Mouse (Mus musculus) kidney, postnatal 14 days (tissue): Measurements from ENCODE around the gene Npnt.

Source experiments
- DNase-seq: peaks from one replicate; pipeline ENCODE4 v3.0.0; 2022; ENCODE audit warnings: mixed read lengths

Npnt gene

GRCm38 (mm10) chr3:132949791-132950528 lies at the start of gene Npnt:
Gene Npnt (minus strand): TSS chr3:132950291.
- DNase-seq, result peak; percentile 76

GRCm38 (mm10) chr3:132996299-132996698 lies 46.2 kb upstream of the Npnt start:
- no peak for DNase-seq

GRCm38 (mm10) chr3:132995904-132996267 lies 45.8 kb upstream of the Npnt start:
- no peak for DNase-seq

- DNase-seq, result peak; percentile 69
Measured at GRCm38 (mm10) chr3:132995172-132995903, 45.2 kb upstream of the Npnt start.

- no peak for DNase-seq
Measured at GRCm38 (mm10) chr3:132986188-132986587, 36.1 kb upstream of the Npnt start.

GRCm38 (mm10) chr3:132983845-132984485 lies 33.9 kb upstream of the Npnt start:
- peak; percentile 55 for DNase-seq

- DNase-seq, result no peak
Measured at GRCm38 (mm10) chr3:132981968-132982367, 31.9 kb upstream of the Npnt start.

GRCm38 (mm10) chr3:132979781-132980461 lies 29.8 kb upstream of the Npnt start:
- DNase-seq, result no peak

GRCm38 (mm10) chr3:132966255-132966654 lies 16.2 kb upstream of the Npnt start:
- DNase-seq, result no peak

- DNase-seq, result no peak
Measured at GRCm38 (mm10) chr3:132964715-132965507, 14.8 kb upstream of the Npnt start.

- no peak for DNase-seq
Measured at GRCm38 (mm10) chr3:132962631-132963361, 12.7 kb upstream of the Npnt start.

GRCm38 (mm10) chr3:132950529-132950880 lies 414 bp upstream of the Npnt start:
- no peak for DNase-seq

GRCm38 (mm10) chr3:132949380-132949790 lies 706 bp downstream of the Npnt start:
- peak; percentile 50 for DNase-seq

- DNase-seq, result peak; percentile 36
Measured at GRCm38 (mm10) chr3:132948298-132948795, 1.7 kb downstream of the Npnt start.

GRCm38 (mm10) chr3:132946086-132946485 lies 4.0 kb downstream of the Npnt start:
- no peak for DNase-seq

GRCm38 (mm10) chr3:132945669-132946068 lies 4.4 kb downstream of the Npnt start:
- DNase-seq, result no peak

- peak; percentile 48 for DNase-seq
Measured at GRCm38 (mm10) chr3:132944609-132945008, 5.5 kb downstream of the Npnt start.

GRCm38 (mm10) chr3:132944193-132944592 lies 5.9 kb downstream of the Npnt start:
- DNase-seq, result no peak

GRCm38 (mm10) chr3:132942778-132943177 lies 7.3 kb downstream of the Npnt start:
- DNase-seq, result no peak

- DNase-seq, result no peak
Measured at GRCm38 (mm10) chr3:132940181-132940990, 9.7 kb downstream of the Npnt start.

- DNase-seq, result peak; percentile 82
Measured at GRCm38 (mm10) chr3:132939006-132939405, 11.1 kb downstream of the Npnt start.
